Mouse (Mus musculus) liver, embryonic 12.5 days (tissue): Measurements from ENCODE around the gene Ccdc63. TPM values are rescaled to one million over a fixed set of nuclear protein-coding genes. Genes with fewer than 3 reads are reported as not detected.

ENCODE experiments used
- ATAC-seq: fragments of 200-750 bp; cut with Nextera tagmentation; 2 replicates; pipeline ENCODE4 v1.8.0; 2017; ENCODE audit warnings: moderate number of reproducible peaks, mild to moderate bottlenecking, moderate library complexity
- H3K27ac ChIP-seq: fragments of 300-500 bp; sonication (generic); 2 replicates; pipeline ENCODE4 v1.5.1; 2016; ENCODE audit warnings: mild to moderate bottlenecking
- H3K27me3 ChIP-seq: fragments of 300-500 bp; sonication (generic); replicated peaks from 2 replicates; pipeline ENCODE4 v1.6.1; 2016; ENCODE audit warnings: mild to moderate bottlenecking, moderate library complexity
- H3K36me3 ChIP-seq: fragments of 300-500 bp; sonication (generic); 2 replicates; pipeline ENCODE4 v1.6.1; 2016; ENCODE audit warnings: mild to moderate bottlenecking, moderate library complexity
- H3K4me1 ChIP-seq: fragments of 300-500 bp; sonication (generic); 2 replicates; pipeline ENCODE4 v1.6.1; 2016
- H3K4me2 ChIP-seq: fragments of 300-500 bp; sonication (generic); 2 replicates; pipeline ENCODE4 v1.6.1; 2016; ENCODE audit warnings: mild to moderate bottlenecking, moderate library complexity
- H3K4me3 ChIP-seq: fragments of 300-500 bp; sonication (generic); 2 replicates; pipeline ENCODE4 v1.5.1; 2016; ENCODE audit warnings: mild to moderate bottlenecking, moderate library complexity
- H3K9ac ChIP-seq: fragments of 300-500 bp; sonication (generic); 2 replicates; pipeline ENCODE4 v1.6.1; 2016; ENCODE audit warnings: mild to moderate bottlenecking, moderate library complexity
- H3K9me3 ChIP-seq: fragments of 300-500 bp; sonication (generic); replicated peaks from 2 replicates; pipeline ENCODE4 v1.6.1; 2016; ENCODE audit warnings: mild to moderate bottlenecking, moderate library complexity
- WGBS: fragments of 180-500 bp; shearing (Covaris S2); methylation state at CpG from one replicate; pipeline ENCODE4 v1.1.7; 2016; ENCODE audit not compliant: insufficient replicate concordance; 5-methylcytosine and 5-hydroxymethylcytosine counted together
- polyA plus RNA-seq: library from polyadenylated mRNA; unstranded; fragments of >200 nt; fragmentation: Nextera tagmentation; extraction: Ambion mirVana; gene quantifications from 2 replicates; pipeline ENCODE4 v1.2.1, GENCODE M21; 2016

Ccdc63 gene
- polyA plus RNA-seq, 1 experiment from 2014 or later: not detected

DNA sequence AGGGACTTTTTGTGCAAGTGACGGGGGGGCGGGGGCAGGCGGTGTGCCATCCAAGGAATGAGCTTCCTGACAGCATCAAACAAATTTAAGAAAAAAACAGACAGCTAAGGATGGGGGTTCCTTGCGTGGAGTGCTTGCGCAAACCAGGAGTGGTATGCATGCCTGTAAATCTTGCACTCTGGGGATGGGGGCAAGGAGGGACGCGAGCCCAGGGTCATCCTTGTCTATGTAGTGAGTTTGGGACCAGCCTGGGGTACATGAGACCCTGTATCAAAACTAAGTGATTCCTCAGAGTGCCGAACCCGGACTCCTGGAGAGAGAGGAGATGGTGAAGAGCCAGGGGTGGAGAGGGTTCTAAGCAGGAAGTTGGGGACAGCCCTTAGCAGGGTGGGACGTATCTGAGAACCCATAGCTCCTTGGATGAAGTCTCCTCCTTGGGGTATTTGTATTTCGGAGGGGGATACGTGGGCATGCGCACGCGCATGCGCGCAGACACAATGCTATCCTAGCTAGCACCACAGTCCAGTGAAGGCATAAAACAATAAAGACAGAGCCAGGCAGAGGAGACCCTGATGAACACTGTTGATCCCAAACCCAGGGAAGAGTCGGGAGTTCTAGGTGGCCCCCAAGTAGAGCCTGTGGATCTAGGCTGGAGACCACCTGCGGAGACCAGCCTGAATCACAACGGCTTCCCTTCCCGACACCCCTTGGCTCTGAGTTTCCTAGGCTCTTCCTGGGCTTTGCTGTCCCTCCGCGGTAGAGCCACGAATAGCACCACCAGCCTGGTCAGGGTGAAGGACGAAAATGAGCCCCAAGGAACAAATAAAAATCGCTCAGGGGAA is 29.3 kb downstream of the Ccdc63 start:
- Histone ChIP-seq H3K27ac (no peak overlapping the region), H3K4me3 (no peak overlapping the region), H3K27me3 (peaks cover 21% of the 10 kb centered on the region), H3K4me1 (no peaks in the 10 kb centered on the region), H3K36me3 (no peaks in the 10 kb centered on the region), H3K4me2 (no peak overlapping the region), H3K9ac (no peak overlapping the region), H3K9me3 (peaks cover 4% of the 10 kb centered on the region; the same call in 1 of the 2 replicates)
- no peak for ATAC-seq
- 58% methylated on average over 26 of the region's 26 CpGs for WGBS

- 76% methylated on average over 13 of the region's 13 CpGs for WGBS
- H3K4me2 ChIP-seq: no peak overlapping the region
- no peaks in the 10 kb centered on the region for H3K9me3 ChIP-seq
- H3K27ac ChIP-seq: no peak overlapping the region
- ATAC-seq: no peak
- H3K4me1 ChIP-seq: no peaks in the 10 kb centered on the region
- H3K9ac ChIP-seq: no peak overlapping the region
- peaks cover 21% of the 10 kb centered on the region for H3K27me3 ChIP-seq
- H3K36me3 ChIP-seq: no peaks in the 10 kb centered on the region
- H3K4me3 ChIP-seq: no peak overlapping the region
Observed at GRCm38 (mm10) chr5:122110625-122111024, 30.0 kb downstream of the Ccdc63 start.

GRCm38 (mm10) chr5:122109325-122110060 is 31.1 kb downstream of the Ccdc63 start:
- Histone ChIP-seq H3K4me1 (no peaks in the 10 kb centered on the region), H3K9me3 (no peaks in the 10 kb centered on the region), H3K27ac (no peak overlapping the region), H3K36me3 (no peaks in the 10 kb centered on the region), H3K27me3 (peaks cover 21% of the 10 kb centered on the region), H3K4me2 (no peak overlapping the region), H3K4me3 (no peak overlapping the region), H3K9ac (no peak overlapping the region)
- WGBS: 43% methylated on average over 16 of the region's 16 CpGs
- no peak for ATAC-seq

GRCm38 (mm10) chr5:122108104-122108503 is 32.5 kb downstream of the Ccdc63 start:
- no peak overlapping the region for H3K9ac ChIP-seq
- 34% methylated on average over 6 of the region's 6 CpGs for WGBS
- H3K27me3 ChIP-seq: peaks cover 27% of the 10 kb centered on the region
- no peaks in the 10 kb centered on the region for H3K9me3 ChIP-seq
- ATAC-seq: no peak
- no peaks in the 10 kb centered on the region for H3K4me1 ChIP-seq
- no peak overlapping the region for H3K4me3 ChIP-seq
- no peaks in the 10 kb centered on the region for H3K36me3 ChIP-seq
- no peak overlapping the region for H3K27ac ChIP-seq
- H3K4me2 ChIP-seq: no peak overlapping the region

DNA sequence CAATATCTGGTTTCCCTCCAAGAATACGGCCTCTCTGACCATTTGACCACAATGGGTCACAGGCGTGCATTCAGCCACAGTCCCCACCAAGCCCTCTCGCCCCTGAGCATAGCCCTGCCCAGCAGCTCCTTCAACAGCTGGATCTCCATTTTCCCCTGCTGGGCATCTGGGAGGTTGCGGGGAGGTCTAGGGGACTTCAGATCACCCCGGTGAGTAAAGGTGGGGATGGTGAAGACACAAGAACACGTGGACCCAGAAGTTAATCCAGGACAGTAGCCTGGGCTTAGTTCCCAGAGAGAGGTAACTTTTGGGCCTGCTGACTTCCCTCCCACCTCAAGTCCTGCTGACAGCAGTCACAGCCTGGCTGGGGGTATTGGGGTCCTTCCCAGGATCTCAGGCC is 34.4 kb downstream of the Ccdc63 start:
- H3K4me3 ChIP-seq: no peak overlapping the region

DNA sequence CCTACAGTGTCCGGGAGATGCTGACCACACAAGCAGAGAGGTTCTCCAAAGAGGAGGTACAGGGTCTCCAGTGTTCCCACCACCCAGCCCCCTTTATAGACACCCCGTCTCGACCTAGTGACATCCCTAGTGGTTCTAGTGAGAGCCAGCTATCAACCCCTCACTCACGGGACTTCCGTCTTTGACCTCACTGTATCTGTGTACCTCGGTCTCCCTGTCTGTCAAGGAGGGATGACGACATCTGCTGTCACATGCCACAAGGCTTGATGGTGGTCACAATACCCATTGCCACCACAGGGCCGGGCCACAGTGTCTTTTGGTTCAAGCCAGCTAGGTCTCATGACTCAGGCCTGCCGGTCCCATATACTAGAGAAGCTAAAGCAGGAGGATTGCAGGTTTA is 35.6 kb downstream of the Ccdc63 start:
- no peak overlapping the region for H3K4me3 ChIP-seq
- no peak overlapping the region for H3K27ac ChIP-seq
- H3K4me2 ChIP-seq: no peak overlapping the region
- H3K9me3 ChIP-seq: no peaks in the 10 kb centered on the region
- H3K9ac ChIP-seq: no peak overlapping the region
- no peak for ATAC-seq
- H3K4me1 ChIP-seq: no peaks in the 10 kb centered on the region
- WGBS: 71% methylated on average over 9 of the region's 9 CpGs
- no peaks in the 10 kb centered on the region for H3K36me3 ChIP-seq
- peaks cover 42% of the 10 kb centered on the region for H3K27me3 ChIP-seq

More for the DNA sequence above, 34.4 kb downstream of the Ccdc63 start:
- Histone ChIP-seq H3K9ac (no peak overlapping the region), H3K27me3 (peaks cover 34% of the 10 kb centered on the region), H3K27ac (no peak overlapping the region), H3K4me2 (no peak overlapping the region), H3K4me1 (no peaks in the 10 kb centered on the region), H3K36me3 (no peaks in the 10 kb centered on the region), H3K9me3 (no peaks in the 10 kb centered on the region)
- no peak for ATAC-seq
- 60% methylated on average over 6 of the region's 6 CpGs for WGBS

DNA sequence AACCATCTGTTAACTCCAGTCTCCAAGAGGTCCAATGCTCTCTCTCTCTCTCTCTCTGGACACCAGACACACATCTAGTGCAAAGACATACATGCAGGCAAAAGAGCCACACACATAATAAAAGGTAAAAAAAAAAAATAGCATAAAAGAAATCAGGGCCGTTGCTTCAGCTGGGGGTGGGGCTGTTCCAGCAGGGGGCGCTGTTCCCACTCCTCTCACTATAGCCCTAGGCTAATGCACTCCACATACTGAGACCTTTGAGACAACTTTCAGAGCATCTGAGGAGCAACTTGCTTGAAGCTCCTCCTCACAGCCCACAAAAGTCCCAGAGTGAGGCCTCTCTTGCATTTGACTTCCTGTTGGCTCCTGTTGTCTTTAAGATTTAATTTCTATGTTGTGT is 36.4 kb downstream of the Ccdc63 start:
- no peaks in the 10 kb centered on the region for H3K9me3 ChIP-seq
- H3K27ac ChIP-seq: no peak overlapping the region
- H3K27me3 ChIP-seq: peaks cover 44% of the 10 kb centered on the region
- ATAC-seq: no peak
- H3K4me1 ChIP-seq: no peaks in the 10 kb centered on the region
- no peak overlapping the region for H3K4me3 ChIP-seq
- H3K4me2 ChIP-seq: no peak overlapping the region
- WGBS: 21% methylated on average over 2 of the region's 2 CpGs
- no peaks in the 10 kb centered on the region for H3K36me3 ChIP-seq
- no peak overlapping the region for H3K9ac ChIP-seq

- H3K4me3 ChIP-seq: no peak overlapping the region
- no peak overlapping the region for H3K4me2 ChIP-seq
- ATAC-seq: no peak
- H3K9me3 ChIP-seq: no peaks in the 10 kb centered on the region
- peaks cover 52% of the 10 kb centered on the region for H3K27me3 ChIP-seq
- no peaks in the 10 kb centered on the region for H3K36me3 ChIP-seq
- H3K9ac ChIP-seq: no peak overlapping the region
- H3K27ac ChIP-seq: no peak overlapping the region
- WGBS: 20% methylated on average over 12 of the region's 12 CpGs
- H3K4me1 ChIP-seq: no peaks in the 10 kb centered on the region
Observed at GRCm38 (mm10) chr5:122103075-122103474, 37.5 kb downstream of the Ccdc63 start.

DNA sequence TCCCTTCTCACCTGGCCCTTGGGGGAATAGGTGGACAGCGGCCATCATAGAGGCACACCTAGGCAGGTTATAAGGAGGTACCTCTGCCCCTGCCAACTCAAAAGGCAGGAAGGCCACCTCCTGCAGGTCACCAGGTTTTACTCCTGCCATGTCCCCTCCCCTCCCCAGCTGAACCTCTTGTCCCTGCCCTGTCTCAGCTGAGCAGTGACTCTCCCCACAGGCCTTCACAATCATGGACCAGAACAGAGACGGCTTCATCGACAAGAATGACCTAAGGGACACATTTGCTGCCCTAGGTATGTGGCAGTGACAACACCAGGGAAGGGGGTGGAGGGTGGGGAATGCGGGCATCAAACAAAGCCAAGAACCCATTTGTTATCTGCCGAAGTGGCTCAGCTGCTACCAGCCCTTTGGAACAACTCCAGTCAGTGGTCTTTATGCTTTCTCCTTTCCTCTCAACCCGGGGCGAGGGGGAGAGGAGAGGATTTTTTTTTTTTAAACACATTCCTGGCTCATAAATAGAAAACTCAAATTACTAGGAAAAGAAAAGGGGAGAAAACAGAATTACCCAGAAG is 38.1 kb downstream of the Ccdc63 start:
- H3K9ac ChIP-seq: no peak overlapping the region
- no peaks in the 10 kb centered on the region for H3K36me3 ChIP-seq
- no peak overlapping the region for H3K27ac ChIP-seq
- H3K4me1 ChIP-seq: no peaks in the 10 kb centered on the region
- ATAC-seq: no peak
- no peaks in the 10 kb centered on the region for H3K9me3 ChIP-seq
- H3K4me3 ChIP-seq: no peak overlapping the region
- no peak overlapping the region for H3K4me2 ChIP-seq
- H3K27me3 ChIP-seq: peaks cover 52% of the 10 kb centered on the region
- WGBS: 35% methylated on average over 7 of the region's 7 CpGs

- Histone ChIP-seq H3K4me3 (no peak overlapping the region), H3K27me3 (peaks cover 18% of the 10 kb centered on the region; the same call in 1 of the 2 replicates), H3K4me2 (no peak overlapping the region), H3K27ac (no peak overlapping the region), H3K36me3 (no peaks in the 10 kb centered on the region), H3K4me1 (no peaks in the 10 kb centered on the region), H3K9ac (no peak overlapping the region), H3K9me3 (no peaks in the 10 kb centered on the region)
- 71% methylated on average over 10 of the region's 10 CpGs for WGBS
- ATAC-seq: no peak
Observed at GRCm38 (mm10) chr5:122094439-122094838, 46.2 kb downstream of the Ccdc63 start.

DNA sequence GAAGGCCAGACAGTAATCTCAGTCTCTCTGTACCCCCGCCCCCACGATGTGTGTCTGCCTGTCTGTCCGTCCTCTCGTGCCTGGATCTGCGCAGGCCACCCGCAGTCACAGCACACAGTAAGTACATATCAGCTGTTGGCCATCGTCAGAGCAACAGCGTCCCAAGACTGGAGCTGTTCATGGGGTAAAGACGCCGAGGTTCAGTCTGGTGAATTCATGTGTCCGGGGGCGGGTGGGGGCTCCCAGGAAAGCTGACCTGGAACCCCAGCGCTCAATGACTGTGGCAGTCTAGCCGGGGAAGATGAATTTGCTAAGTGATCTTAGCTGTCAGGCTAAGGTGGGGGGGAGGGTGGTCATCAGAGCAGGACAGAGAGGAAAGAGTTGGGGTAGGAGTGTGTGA is 46.9 kb downstream of the Ccdc63 start:
- Histone ChIP-seq H3K4me1 (no peaks in the 10 kb centered on the region), H3K9ac (no peak overlapping the region), H3K4me3 (no peak overlapping the region), H3K27ac (no peak overlapping the region), H3K9me3 (no peaks in the 10 kb centered on the region), H3K27me3 (peaks cover 16% of the 10 kb centered on the region; the same call in 1 of the 2 replicates), H3K4me2 (no peak overlapping the region), H3K36me3 (no peaks in the 10 kb centered on the region)
- ATAC-seq: no peak
- WGBS: 70% methylated on average over 14 of the region's 14 CpGs

GRCm38 (mm10) chr5:122092794-122093193 is 47.8 kb downstream of the Ccdc63 start:
- ATAC-seq: no peak
- Histone ChIP-seq H3K4me2 (no peak overlapping the region), H3K9me3 (no peaks in the 10 kb centered on the region), H3K36me3 (no peaks in the 10 kb centered on the region), H3K4me1 (no peaks in the 10 kb centered on the region), H3K4me3 (no peak overlapping the region), H3K27me3 (peaks cover 10% of the 10 kb centered on the region; the same call in 1 of the 2 replicates), H3K9ac (no peak overlapping the region), H3K27ac (no peak overlapping the region)
- 76% methylated on average over 11 of the region's 11 CpGs for WGBS
